Mouse (Mus musculus): ENCODE measurements around the gene Oxa1l. TPM values are rescaled to one million over a fixed set of nuclear protein-coding genes. Genes with fewer than 3 reads are reported as not detected.

Oxa1l gene
- total and polyA plus RNA-seq, 2 experiments from 2014 or later: 74.8 to 85.6 TPM

DNA sequence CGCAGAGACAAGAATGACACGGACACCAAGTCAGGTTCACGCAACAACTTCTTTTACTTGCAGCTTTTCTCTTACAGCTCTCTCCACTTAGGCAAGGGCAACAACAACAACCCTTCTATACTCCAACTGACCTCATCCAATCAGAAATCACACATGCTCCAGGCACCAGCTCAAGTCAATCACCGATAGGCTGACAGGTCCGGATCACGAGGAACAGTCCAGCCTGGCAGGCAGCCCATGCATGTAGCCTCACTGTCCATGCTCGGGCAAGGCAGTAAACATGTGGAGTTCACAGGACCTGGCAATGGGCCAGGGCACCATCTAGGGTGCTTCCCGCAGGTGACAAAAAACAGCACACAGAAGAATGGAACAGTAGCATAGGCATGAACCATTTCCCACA lies 8.3 kb upstream of the Oxa1l start:
- Histone ChIP-seq H3K27me3 (ENCODE audit: insufficient read depth, low read length) (no peaks in the 10 kb centered on the region), H3K9ac (replicated peaks; ENCODE audit: low read length) (no peak overlapping the region), H3K4me2 (ENCODE audit: low read depth, low read length) (no peak overlapping the region), H3K4me1 (ENCODE audit: insufficient read depth, low read length) (no peaks in the 10 kb centered on the region), H3K27ac (no peak overlapping the region), H3K4me3 (ENCODE audit: low read length) (no peak overlapping the region), H3K36me3 (ENCODE audit: insufficient read depth, low read length) (no peaks in the 10 kb centered on the region), H3K9me3 (ENCODE audit: low read length) (no peaks in the 10 kb centered on the region)
- no peak for DNase-seq (ENCODE audit: low spot score)
- no peak for TF ChIP-seq CTCF (IDR thresholded peaks at IDR 0.05; ENCODE audit: low read depth)
- WGBS: 84% methylated on average over 8 of the region's 8 CpGs
- no peak for ATAC-seq

DNA sequence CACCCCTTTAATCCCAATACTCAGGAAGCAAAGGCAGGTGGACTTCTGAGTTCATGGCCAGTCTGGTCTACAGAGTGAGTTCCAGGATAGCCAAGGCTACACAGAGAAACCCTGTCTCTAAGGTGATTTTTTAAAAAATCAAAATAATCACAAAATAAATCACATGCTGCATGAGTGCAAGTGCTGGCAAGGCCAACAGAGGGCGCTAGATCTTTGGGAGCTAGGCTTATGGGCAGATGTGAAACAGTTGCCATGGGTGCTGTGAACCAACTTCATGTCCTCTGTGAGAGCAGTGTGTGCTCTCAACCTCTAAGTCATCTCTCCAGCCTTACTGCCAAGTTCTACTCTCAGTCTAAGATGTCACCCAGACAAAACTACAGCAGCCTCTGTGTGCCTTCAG lies 6.2 kb upstream of the Oxa1l start:
- no peak for ATAC-seq

DNA sequence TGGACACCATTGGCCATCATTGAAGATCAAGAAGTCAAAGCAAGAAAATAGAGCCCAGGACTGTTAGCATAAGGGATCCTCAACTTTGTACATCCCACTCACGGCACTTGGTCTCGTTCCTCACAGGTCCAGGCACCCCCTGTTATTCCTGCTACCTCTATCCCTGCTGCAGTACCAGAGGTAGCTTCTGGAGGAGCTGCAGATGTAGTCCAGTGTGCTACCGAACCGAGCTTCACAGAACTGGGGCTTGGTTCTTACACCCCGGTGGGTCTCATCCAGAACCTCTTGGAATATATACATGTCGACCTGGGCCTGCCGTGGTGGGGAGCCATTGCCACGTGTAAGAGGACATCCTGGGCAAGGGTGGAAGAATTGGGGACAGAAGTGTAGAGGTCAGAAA lies 2.5 kb downstream of the Oxa1l start:
- ATAC-seq (no peak), DNase-seq (ENCODE audit: low spot score) (no peak)
- H3K9me3 ChIP-seq (ENCODE audit: low read length): no peaks in the 10 kb centered on the region
- no peak for TF ChIP-seq CTCF (IDR thresholded peaks at IDR 0.05; ENCODE audit: low read depth)
- H3K36me3 ChIP-seq (ENCODE audit: insufficient read depth, low read length): peaks cover 25% of the 10 kb centered on the region
- no peak overlapping the region for H3K9ac ChIP-seq (replicated peaks; ENCODE audit: low read length)
- no peaks in the 10 kb centered on the region for H3K27me3 ChIP-seq (ENCODE audit: insufficient read depth, low read length)
- no peak overlapping the region for H3K4me3 ChIP-seq (ENCODE audit: low read length)
- WGBS: 97% methylated on average over 8 of the region's 8 CpGs
- H3K27ac ChIP-seq: no peak overlapping the region
- no peak overlapping the region for H3K4me2 ChIP-seq (ENCODE audit: low read depth, low read length)
- peaks cover 3% of the 10 kb centered on the region; the same call in 1 of the 2 replicates for H3K4me1 ChIP-seq (ENCODE audit: insufficient read depth, low read length)

More for the DNA sequence above, 6.2 kb upstream of the Oxa1l start:
- no peak overlapping the region for H3K4me3 ChIP-seq (ENCODE audit: low read length)
- H3K36me3 ChIP-seq (ENCODE audit: insufficient read depth, low read length): no peaks in the 10 kb centered on the region
- H3K27ac ChIP-seq: no peak overlapping the region
- DNase-seq (ENCODE audit: low spot score): no peak
- no peaks in the 10 kb centered on the region for H3K9me3 ChIP-seq (ENCODE audit: low read length)
- no peak overlapping the region for H3K4me2 ChIP-seq (ENCODE audit: low read depth, low read length)
- H3K27me3 ChIP-seq (ENCODE audit: insufficient read depth, low read length): no peaks in the 10 kb centered on the region
- H3K4me1 ChIP-seq (ENCODE audit: insufficient read depth, low read length): no peaks in the 10 kb centered on the region
- 57% methylated on average over 1 of the region's 1 CpGs for WGBS
- TF ChIP-seq CTCF (IDR thresholded peaks at IDR 0.05; ENCODE audit: low read depth): no peak
- H3K9ac ChIP-seq (replicated peaks; ENCODE audit: low read length): no peak overlapping the region

DNA sequence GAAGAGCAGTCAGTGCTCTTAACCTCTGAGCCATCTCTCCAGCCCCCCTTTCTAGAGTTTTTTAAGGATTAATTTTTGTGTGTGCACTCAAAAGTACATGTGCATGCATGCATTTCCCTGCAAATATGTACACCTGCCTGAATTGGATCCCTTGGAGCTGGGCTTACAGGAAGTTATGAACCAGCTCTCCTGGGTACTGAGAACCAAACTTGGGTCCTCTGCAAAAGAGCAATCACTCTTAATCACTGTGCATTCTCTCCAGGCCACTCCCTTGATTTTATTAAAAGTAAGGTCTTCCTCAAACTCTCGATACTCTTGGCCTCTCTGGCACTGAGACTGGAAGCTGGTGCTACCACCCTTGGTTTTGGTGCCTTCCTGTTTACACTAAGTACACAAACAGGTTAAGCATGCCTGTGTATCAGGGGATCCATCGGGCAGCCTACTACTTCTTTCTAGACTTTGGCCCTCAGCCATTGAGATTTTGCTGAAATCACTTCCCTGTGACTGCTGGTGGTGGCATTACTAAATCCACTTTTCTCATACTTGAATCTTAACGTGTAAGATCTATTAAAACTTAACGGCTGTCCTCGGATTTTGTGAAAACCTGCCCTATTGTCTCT lies 4.5 kb downstream of the Oxa1l start:
- Histone ChIP-seq H3K36me3 (ENCODE audit: insufficient read depth, low read length) (peaks cover 45% of the 10 kb centered on the region), H3K27me3 (ENCODE audit: insufficient read depth, low read length) (no peaks in the 10 kb centered on the region), H3K9me3 (ENCODE audit: low read length) (no peaks in the 10 kb centered on the region), H3K4me2 (ENCODE audit: low read depth, low read length) (no peak overlapping the region), H3K4me3 (ENCODE audit: low read length) (no peak overlapping the region), H3K9ac (replicated peaks; ENCODE audit: low read length) (no peak overlapping the region), H3K27ac (no peak overlapping the region), H3K4me1 (ENCODE audit: insufficient read depth, low read length) (peaks cover 3% of the 10 kb centered on the region; the same call in 1 of the 2 replicates)
- ATAC-seq (no peak), DNase-seq (ENCODE audit: low spot score) (no peak)
- WGBS: 88% methylated on average over 5 of the region's 5 CpGs
- no peak for TF ChIP-seq CTCF (IDR thresholded peaks at IDR 0.05; ENCODE audit: low read depth)

DNA sequence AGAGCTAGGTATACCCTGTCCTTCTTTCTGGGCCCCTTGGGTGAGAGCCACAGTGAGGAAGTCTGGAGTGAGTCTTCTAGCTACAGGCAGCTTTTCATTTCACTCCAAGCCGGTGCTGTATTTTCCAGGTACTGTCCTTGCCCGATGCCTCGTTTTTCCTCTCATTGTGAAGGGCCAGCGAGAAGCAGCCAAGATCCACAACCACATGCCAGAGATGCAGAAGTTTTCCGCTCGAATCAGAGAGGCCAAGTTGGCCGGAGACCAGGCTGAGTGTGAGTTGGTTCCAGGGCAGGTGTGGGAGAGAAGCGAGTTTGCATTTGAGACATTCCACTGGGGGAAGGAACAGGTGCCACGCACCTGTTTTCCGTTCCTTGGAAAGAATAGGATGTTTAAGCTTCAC lies 5.9 kb downstream of the Oxa1l start:
- ATAC-seq (no peak), DNase-seq (ENCODE audit: low spot score) (no peak)
- Histone ChIP-seq H3K36me3 (ENCODE audit: insufficient read depth, low read length) (peaks cover 50% of the 10 kb centered on the region), H3K9me3 (ENCODE audit: low read length) (no peaks in the 10 kb centered on the region), H3K4me3 (ENCODE audit: low read length) (no peak overlapping the region), H3K4me1 (ENCODE audit: insufficient read depth, low read length) (peaks cover 3% of the 10 kb centered on the region; the same call in 1 of the 2 replicates), H3K27ac (no peak overlapping the region), H3K4me2 (ENCODE audit: low read depth, low read length) (no peak overlapping the region), H3K9ac (replicated peaks; ENCODE audit: low read length) (no peak overlapping the region), H3K27me3 (ENCODE audit: insufficient read depth, low read length) (no peaks in the 10 kb centered on the region)
- 90% methylated on average over 10 of the region's 10 CpGs for WGBS
- TF ChIP-seq CTCF (IDR thresholded peaks at IDR 0.05; ENCODE audit: low read depth): no peak

DNA sequence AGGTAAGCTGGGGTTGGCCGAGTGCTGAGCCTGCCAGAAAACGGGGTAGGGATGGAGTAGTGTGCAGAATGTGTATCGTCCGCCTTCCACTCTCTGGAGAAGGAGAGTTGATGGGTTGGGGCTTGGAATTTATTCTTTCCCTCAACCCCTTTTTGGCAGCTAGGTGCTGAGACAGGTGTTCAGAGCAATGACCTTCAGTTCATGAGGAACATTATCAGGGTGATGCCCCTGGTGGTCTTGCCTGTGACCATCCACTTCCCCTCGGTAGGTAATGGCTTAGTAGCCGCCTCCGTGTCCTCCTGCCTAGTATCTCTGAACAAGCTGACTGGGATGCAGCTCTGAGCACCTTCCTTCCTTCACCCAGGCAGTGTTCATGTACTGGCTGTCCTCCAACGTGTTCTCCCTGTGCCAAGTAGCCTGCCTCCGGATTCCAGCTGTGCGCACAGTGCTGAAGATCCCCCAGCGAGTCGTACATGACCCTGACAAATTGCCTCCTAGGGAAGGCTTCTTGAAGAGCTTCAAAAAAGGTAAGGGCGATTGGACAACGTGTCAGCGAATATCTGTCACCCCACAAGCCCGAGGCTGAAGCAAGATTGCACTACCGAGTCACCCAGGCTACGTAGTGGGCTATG lies 6.9 kb downstream of the Oxa1l start:
- H3K4me2 ChIP-seq (ENCODE audit: low read depth, low read length): no peak overlapping the region
- H3K9me3 ChIP-seq (ENCODE audit: low read length): no peaks in the 10 kb centered on the region
- H3K4me1 ChIP-seq (ENCODE audit: insufficient read depth, low read length): peaks cover under 1% of the 10 kb centered on the region; the same call in 1 of the 2 replicates
- no peak for TF ChIP-seq CTCF (IDR thresholded peaks at IDR 0.05; ENCODE audit: low read depth)
- 83% methylated on average over 18 of the region's 18 CpGs for WGBS
- H3K4me3 ChIP-seq (ENCODE audit: low read length): no peak overlapping the region
- no peak for DNase-seq (ENCODE audit: low spot score)
- H3K9ac ChIP-seq (replicated peaks; ENCODE audit: low read length): no peak overlapping the region
- H3K27ac ChIP-seq: no peak overlapping the region
- no peak for ATAC-seq
- H3K36me3 ChIP-seq (ENCODE audit: insufficient read depth, low read length): peaks cover 50% of the 10 kb centered on the region
- no peaks in the 10 kb centered on the region for H3K27me3 ChIP-seq (ENCODE audit: insufficient read depth, low read length)

DNA sequence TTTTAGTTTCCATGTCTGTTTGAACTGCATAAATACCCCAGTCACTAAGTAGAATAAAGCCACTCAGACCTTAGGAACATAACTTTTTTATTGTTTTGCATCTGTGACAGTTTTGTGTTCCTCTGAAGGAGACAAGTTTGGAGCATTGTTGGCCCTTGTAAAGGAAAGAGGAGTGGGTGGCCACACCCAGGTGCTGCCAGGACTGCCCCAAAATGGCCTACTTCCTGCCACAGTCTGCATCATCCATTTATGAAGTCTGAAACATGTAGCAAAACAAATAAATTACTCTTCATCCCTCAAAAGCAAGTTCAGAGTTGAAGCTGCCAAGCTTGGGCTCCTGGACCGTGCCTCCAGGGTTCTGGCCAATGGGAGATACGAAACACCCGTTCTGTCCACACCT lies 8.7 kb downstream of the Oxa1l start:
- 96% methylated on average over 3 of the region's 3 CpGs for WGBS
- peaks cover 46% of the 10 kb centered on the region for H3K36me3 ChIP-seq (ENCODE audit: insufficient read depth, low read length)
- no peak overlapping the region for H3K4me2 ChIP-seq (ENCODE audit: low read depth, low read length)
- no peaks in the 10 kb centered on the region for H3K9me3 ChIP-seq (ENCODE audit: low read length)
- H3K27me3 ChIP-seq (ENCODE audit: insufficient read depth, low read length): no peaks in the 10 kb centered on the region
- DNase-seq (ENCODE audit: low spot score) (no peak), ATAC-seq (no peak)
- H3K27ac ChIP-seq: no peak overlapping the region
- H3K9ac ChIP-seq (replicated peaks; ENCODE audit: low read length): no peak overlapping the region
- H3K4me1 ChIP-seq (ENCODE audit: insufficient read depth, low read length): no peaks in the 10 kb centered on the region
- H3K4me3 ChIP-seq (ENCODE audit: low read length): no peak overlapping the region
- no peak for TF ChIP-seq CTCF (IDR thresholded peaks at IDR 0.05; ENCODE audit: low read depth)

Data from hindbrain, postnatal 0 days (tissue).